Mouse (Mus musculus): ENCODE measurements around the gene Mxra8.

The Mxra8 gene

DNA sequence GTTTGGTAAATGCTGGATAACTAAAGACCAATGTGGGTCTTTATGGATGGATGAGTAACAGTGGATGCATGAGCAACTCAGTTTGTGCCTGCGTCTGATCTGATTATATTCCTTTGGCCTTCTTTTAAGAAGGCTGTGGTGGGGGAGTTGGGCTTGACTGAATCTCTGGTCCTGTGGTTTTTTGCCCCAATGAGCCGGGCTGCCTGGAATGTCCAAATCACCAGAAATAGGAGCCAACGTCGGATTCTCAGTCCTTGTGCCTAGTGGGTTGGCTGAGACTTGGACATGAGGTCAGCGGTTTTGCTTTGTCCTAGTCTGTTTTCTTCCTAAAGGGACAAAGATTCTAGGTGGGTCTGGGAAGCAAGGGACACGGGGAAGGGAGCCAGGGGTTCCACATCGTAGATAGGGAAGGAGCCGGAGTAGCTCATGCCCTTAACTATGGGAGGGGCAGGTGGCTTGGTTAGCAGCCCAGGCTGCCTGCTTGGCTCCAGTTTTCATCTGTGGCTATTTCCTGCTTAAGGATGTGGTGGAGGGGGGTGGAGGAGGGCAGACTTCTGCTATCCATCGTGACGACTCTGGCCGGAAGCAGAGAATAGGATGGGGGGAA is 2.0 kb upstream of the Mxra8 start:
- no peak for DNase-seq (ENCODE audit: low spot score)

DNA sequence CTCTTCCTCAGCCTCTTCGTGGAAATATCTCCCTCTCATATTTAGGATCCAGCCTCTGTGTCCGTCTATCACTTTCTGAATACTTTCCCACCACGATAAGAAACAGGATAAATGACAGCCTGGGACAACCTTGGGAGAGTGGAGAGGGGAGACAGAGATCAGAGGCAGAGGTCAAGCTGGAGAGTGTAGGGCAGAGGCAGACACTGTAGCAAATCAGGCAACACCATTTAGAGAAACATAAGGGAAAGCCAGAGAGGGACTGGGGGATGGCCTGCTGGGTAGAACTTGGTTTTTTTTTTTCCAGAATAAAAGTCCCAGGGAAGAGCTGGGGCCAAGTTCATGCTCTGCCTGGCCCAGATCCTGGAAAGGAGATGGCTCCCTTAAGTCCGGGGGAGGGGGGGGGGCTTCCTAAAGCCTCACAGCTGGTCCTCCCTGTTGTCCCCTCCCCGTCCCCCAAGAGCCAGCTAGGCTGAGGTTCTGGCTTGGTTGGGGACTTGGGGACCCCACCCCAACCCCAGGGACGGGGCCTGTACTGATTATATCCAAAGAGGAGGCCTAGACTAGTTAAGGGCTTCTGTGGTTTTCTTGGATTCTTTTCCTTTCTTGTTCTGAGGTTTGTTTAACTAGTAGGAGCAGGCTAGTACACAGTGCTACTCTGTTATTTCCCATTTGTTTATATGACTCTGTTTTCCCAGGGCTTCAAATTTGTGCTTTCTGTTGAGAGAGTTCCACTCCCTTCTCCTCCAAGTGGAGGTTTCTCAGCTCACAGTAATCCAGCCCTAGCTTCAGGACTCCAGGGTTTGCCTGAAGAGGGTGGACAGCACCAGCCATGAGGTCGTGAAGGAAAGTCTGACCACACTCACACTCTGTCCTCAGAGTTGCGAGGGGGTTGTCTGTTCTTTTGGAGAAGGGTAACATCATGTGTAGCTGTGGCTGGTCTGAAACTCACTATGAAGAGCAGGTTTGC is 1.0 kb upstream of the Mxra8 start:
- no peak for DNase-seq (ENCODE audit: low spot score)

GRCm38 (mm10) chr4:155840076-155841002 is 859 bp downstream of the Mxra8 start:
- DNase-seq (ENCODE audit: low spot score) = peak; percentile 7

- peak; percentile 70 for DNase-seq (ENCODE audit: low spot score)
Observed at GRCm38 (mm10) chr4:155841003-155841454, 1.5 kb downstream of the Mxra8 start.

GRCm38 (mm10) chr4:155841651-155842270 is 2.3 kb downstream of the Mxra8 start:
- peak; percentile 19 for DNase-seq (ENCODE audit: low spot score)

DNA sequence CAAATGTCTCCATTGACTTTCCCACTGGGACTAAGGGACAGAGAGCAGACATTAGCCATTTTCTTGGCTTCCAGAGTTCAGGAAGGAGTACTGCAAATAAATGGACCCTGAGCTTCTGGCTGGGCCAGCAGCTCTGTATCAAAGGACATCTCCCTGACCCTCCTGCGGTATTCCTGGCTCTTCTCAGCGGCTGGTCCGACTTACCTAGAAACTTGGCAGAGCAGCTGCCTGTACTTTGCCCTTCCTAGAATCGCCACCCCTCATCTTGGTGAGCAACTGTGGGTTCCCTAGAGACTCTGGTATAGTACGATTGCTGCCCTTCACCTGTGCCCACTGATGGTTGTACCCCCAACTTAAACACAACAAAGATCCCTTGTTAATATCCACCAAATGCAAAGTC is 3.8 kb downstream of the Mxra8 start:
- no peak for DNase-seq (ENCODE audit: low spot score)

DNA sequence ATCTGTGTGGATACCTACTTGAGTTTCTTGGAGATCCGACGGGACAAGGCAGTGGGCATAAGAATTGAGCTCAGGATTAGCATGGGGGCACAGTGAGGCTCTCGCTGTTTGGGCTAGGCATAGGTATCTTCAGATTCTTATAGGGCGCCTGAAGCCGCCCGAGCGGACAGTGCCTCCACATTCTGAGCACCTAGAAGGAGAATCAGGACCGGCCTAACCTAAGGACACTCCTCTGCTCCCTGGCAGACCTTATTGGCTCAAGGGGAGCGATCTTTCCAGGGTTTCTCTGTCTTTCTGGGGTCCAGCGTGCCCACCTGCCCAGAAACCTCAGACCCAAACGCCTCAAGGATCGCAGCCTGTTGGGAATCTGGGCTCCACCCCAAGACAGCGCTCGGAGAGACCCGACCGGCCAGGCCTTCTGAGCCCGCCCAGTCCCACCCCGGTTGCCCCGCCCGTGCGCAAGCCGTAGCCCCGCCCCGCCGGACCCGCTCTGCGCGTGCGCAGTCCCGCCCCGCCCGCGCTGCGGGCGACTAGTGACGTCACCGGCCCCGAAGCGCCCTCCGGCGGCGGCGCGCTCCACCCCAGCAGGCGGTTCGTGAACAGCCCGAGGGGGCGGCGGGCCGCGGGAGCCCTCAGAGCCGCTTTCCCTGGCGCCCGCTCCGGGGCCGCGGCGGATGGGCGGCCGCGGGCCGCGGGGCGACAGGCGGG is 7.5 kb downstream of the Mxra8 start, which contains the start of gene Dvl1:
Gene Dvl1, plus strand, starts transcription at position 532 of the 708 bp plus-strand sequence.
- DNase-seq (ENCODE audit: low spot score) = peak; percentile 94

DNA sequence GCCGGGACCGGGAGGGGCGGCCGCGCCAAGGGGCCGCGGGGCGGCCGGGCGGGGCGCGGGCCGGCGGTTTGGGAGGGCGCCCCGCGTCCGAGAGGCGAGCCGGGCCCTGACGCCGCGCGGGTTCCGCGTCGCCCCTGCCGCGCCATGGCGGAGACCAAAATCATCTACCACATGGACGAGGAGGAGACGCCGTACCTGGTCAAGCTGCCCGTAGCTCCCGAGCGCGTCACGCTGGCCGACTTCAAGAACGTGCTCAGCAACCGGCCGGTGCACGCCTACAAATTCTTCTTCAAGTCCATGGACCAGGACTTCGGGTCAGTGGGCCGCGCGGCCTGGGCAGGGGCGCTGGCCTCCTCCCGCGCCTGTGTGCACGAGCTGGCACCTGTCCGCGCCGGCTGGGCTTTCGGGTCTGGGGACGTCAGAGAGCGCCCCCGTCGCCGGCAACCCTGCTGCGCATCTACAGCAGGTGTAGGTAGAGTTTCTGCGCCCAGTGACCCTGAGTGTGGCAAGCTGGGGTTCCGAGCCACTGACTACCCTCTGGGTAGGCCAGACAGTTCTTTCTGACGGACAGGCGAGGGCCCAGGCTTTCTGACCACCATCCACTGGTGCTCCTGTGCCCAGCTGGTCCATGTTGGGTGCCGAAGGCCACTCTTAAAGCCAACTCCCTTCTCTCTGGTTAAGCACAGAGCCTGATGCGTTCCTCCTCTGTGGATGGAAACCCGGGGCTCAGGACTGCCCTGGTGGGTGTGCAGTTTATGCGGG is 8.3 kb downstream of the Mxra8 start:
- peak; percentile 38 for DNase-seq (ENCODE audit: low spot score)

GRCm38 (mm10) chr4:155848434-155849095 is 9.1 kb downstream of the Mxra8 start:
- peak; percentile 5 for DNase-seq (ENCODE audit: low spot score)

GRCm38 (mm10) chr4:155849391-155849790 is 9.9 kb downstream of the Mxra8 start:
- DNase-seq (ENCODE audit: low spot score) = no peak

GRCm38 (mm10) chr4:155849792-155850451 is 10.4 kb downstream of the Mxra8 start:
- DNase-seq (ENCODE audit: low spot score) = no peak

DNA sequence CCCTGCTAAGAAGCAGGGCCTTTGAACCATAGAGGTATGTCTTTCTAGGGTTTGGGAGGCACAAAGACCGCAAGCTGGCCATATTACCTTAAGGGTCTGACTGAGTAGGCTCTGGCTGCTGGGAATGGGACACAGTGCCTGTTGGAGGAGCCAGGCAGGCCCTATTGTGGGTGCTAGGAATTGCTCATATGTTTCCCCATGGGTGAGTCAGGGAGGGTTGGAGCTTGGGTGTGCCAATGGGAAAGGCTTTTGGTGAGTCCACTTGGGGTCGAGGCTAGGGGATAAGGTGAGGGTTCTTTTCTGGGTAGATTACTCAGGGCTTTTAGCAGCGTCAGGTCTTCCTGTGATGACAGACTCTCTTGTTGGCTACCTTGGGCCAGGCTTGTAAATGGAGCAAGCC is 11.9 kb downstream of the Mxra8 start:
- no peak for DNase-seq (ENCODE audit: low spot score)

DNA sequence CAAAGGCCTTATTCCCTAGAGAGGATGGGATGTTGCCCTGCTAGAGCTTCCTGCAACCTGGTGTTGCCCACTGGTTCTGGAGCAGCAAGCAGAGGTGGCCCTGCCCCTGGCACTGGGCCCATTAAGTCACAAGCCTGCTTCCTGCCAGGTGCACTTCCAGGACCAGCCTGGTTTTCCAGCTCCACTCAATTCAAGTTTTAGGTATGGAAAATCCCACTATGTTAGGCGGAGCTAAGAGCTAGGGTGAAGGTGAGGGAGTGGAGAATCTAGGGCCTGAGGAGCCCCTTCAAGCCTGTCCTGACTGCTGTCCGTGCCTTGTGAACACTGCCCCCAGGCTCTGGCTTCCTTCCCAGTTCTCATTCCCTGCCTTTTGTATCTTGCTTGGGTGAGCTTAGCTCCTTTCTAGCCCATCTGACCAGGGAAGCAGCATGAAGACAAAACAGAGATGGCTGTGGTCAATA is 12.5 kb downstream of the Mxra8 start:
- DNase-seq (ENCODE audit: low spot score) = no peak

DNA sequence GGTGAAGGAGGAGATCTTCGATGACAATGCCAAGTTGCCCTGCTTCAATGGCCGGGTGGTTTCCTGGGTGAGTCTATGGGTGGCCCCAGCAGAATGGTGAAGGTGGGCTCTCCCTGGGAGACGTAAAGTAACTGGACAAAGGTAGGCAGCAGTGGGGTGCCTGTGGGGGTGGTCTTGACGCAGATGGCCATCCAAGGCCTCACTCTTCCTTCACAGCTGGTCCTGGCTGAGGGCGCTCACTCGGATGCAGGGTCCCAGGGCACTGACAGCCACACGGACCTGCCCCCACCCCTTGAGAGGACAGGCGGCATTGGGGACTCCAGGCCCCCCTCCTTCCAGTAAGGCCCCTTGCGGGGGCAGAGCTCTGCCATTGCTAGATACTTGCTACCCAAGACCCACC is 13.9 kb downstream of the Mxra8 start:
- no peak for DNase-seq (ENCODE audit: low spot score)

DNA sequence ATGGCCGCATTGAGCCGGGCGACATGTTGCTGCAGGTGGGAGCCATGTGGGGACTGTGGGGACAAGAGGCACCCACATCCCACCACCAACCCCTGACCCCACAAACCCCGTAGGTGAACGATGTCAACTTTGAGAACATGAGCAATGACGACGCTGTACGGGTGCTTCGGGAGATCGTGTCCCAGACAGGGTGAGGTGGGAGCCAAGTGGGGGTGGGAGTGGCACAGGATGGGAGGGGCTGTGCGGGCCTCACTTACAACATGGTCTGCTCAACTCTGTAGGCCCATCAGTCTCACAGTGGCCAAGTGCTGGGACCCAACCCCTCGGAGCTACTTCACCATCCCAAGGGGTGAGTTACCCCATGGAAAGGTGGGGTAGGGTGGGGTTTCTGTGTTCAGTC is 15.5 kb downstream of the Mxra8 start:
- DNase-seq (ENCODE audit: low spot score) = no peak

- no peak for DNase-seq (ENCODE audit: low spot score)
Observed at GRCm38 (mm10) chr4:155856071-155856470, 16.6 kb downstream of the Mxra8 start.

- DNase-seq (ENCODE audit: low spot score) = no peak
Observed at GRCm38 (mm10) chr4:155856881-155857280, 17.4 kb downstream of the Mxra8 start.

DNA sequence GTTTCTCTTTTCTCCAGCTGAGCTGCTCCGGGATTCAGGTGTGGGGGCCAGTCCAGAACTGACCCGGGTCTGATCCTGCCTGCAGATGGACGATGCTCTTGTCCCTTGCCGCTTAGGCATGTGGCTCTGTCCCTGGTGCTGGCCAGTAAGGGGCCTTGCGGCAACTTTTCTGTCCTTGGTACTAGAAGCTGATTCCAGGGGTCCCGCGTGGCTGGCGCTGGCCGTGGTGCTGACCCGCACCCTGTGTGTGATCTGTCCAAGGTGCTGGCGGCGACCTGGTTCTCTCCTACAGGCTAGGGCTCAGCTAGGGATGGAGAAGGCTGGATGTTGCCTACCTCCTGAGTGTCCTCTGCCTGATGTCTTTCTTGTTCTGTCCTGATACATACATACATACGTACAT is 19.8 kb downstream of the Mxra8 start:
- peak; percentile 59 for DNase-seq (ENCODE audit: low spot score)

DNA sequence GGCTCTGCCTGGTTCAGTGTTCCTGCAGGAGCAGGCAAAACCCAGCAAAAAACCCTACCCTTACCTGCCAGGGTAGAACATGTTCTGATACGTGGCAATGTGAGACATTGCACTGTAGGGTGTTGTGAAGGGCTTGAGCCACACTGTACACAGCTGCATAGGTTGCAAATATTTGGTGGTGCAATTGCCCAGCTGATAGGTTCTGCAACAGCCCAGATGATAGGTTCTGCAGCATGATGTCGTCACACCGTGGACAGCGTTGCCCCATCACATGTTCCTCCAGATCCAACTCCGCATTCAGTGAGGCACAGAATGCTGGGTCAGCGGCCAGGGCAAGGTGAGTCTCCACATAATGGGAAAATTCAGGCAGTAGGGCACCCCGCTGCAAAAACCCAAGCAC is 22.3 kb downstream of the Mxra8 start:
- no peak for DNase-seq (ENCODE audit: low spot score)
